Mouse (Mus musculus) 3134 (cell line): ENCODE data around the gene Samsn1.

Source experiments
- DNase-seq: peaks from one replicate; pipeline ENCODE4 v3.0.0-alpha.2; 2011; ENCODE audit warnings: low spot score; ENCODE audit not compliant: insufficient read length; ENCODE audit errors: extremely low read depth

Samsn1 gene

GRCm38 (mm10) chr16:75961036-75961435 lies 61.0 kb downstream of the Samsn1 start:
- no peak for DNase-seq

- no peak for DNase-seq
Observed at GRCm38 (mm10) chr16:75933357-75933756, 88.7 kb downstream of the Samsn1 start.

DNA sequence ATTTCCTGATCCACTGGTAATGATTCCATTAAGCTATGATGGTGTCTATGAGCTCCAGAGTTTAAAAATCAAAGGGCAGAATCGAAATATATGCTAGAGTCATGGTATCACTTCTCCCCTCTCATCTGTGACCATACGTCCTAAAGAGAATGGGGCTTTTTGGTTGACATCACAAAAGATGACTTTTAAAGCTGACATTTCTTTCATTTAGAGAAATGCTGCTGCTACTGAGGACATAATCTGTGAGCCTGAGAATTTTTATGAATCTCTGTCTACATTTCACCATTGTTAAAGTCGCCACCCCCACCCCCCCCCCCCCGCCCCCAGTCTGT lies 91.9 kb downstream of the Samsn1 start:
- DNase-seq = no peak

DNA sequence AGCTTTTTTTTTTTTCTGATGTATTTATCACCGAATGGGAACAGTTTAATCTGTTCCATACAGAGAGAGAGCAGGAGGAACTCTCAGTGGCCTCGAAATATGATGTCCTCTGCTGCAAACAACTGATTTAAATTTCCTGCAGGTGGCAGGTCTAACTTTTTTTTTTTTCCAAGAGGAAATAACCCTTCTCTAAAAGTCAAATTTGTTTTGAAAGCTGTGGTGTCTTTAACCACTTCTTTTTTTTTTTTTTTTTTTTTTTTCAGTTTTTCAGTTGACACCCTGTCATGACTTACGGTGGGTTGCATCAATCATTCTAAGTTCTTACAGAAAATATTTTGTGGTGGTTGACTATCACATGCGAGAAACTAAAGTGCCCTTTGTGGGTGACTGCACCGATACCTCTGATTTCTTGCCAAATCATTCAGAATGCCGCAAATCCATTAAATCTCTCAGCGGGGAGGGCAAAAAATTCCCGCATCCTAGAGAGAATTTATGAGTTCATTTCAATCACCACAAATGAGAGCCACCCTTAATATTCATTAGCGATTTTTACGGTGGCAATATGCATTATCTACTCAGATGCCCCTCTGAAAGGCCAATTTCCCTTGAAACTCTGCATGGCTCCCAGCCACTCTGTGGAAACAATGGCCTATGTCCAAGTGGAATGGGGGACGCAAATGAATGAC lies 92.4 kb downstream of the Samsn1 start:
- DNase-seq = no peak

DNA sequence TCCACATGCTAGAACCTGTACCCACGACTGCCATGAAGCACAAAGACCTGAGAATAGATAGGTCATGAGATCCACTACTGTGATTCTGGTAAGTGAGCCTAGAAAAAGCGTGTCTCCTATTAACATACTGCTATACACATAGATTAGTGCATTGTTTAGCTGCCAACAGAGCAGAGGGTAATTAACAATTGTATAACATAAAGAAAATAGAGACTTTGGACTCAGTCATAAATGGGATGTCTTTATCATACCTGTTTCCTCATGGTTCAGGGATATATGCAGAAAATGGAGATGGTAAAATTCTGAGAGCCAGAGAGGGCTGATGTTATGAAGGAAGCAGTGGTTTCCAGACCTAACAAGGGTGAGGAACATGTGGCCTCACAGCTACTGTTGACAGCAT lies 95.6 kb downstream of the Samsn1 start:
- no peak for DNase-seq

- DNase-seq = no peak
Observed at GRCm38 (mm10) chr16:75920870-75921269, 101.2 kb downstream of the Samsn1 start.

DNA sequence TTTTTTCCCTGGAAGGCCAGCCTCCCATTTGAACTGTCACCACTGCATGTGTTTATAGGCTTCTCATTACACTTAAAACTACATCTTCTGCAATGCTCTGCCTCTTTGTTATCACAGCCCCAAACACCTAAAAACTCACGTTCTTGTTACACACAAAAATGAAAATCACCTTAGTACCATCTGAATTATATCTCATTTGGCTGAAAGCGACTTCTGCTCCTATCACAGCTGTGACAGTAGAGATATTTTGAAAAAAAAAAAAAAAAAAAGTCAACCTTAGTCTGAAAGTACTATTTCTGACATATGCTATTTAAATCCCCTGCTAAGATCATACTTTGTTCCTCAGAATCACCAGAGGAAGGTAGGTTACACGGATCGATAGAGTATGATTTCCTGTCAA lies 102.8 kb downstream of the Samsn1 start:
- DNase-seq = no peak

DNA sequence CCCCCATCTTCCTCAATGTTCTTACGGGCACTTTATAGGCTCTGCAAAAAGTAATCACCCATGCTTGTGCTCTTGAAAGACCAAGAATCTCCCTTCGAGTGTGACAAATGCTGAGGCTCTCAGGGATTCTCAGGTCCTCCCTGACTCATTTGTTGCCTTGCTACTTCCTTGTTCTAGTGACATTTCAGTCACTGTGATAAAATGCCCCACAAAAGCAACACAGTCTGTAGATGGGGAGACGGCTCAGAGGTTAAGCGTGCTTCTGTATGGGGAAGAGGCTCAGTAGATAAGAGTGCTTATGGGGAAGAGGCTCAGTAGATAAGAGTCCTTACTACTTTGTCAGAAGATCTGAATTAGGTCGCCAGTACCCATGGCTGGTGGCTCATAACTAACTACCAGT lies 104.4 kb downstream of the Samsn1 start:
- no peak for DNase-seq

GRCm38 (mm10) chr16:75912051-75912450 lies 110.0 kb downstream of the Samsn1 start:
- DNase-seq = no peak

DNA sequence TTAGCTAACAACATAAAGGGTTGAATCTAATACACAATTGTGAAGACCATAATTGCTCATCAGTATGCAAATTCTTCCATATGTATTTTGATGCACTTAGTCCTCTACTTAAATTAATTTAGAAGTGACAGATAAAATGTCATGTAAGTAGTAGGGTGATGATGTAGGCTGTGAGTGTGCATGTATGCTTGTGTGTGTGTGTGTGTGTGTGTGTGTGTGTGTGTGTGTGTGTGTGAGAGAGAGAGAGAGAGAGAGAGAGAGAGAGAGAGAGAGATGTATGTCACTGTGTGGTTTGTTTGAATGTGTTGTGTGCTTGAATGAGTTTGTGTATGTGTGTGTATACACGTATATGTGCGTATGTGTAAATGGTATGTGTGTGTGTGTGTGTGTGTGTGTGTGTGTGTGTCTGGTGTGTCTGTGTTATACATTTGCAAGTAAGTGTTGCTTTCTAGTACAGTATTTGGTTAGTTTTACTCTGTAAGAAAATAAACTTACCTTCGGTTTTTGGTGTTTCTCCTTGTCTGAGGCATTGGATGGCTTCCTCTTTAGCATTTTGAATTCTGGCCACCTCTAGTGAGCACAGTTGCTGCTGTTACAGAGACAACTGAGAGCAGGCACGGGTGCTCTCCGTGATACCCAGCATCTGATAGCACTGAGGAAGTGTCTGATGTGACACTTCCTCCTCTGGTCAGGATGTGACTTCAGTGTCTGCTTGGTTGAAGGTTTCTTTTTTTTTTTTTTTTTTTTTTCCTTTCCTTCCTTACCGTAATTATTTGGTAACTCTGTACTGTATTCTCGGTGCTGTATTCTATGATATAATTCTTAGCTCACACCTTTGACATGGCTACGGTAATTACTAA lies 113.2 kb downstream of the Samsn1 start:
- no peak for DNase-seq

- no peak for DNase-seq
Observed at GRCm38 (mm10) chr16:75906790-75907189, 115.3 kb downstream of the Samsn1 start.

DNA sequence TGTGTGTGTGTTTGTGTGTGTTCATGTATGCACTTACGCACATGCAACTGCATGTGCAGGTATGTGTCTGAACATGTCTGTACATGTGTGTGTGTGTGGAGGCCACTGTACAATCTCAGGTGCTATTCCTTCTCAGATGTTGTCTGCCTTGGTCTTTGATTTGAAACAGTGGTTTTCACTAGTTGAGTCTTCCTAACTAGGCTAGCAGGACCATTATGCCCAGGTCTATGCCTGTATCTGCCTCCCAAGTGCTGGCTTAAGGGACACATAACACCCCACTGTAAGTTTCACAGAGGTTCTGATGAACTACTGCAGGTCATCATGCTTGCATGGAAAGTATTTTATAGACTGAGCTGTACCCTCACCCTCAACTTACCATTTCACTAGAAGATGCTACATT lies 115.8 kb downstream of the Samsn1 start:
- no peak for DNase-seq

GRCm38 (mm10) chr16:75905324-75905723 lies 116.8 kb downstream of the Samsn1 start:
- DNase-seq = no peak

GRCm38 (mm10) chr16:75904072-75904471 lies 118.0 kb downstream of the Samsn1 start:
- DNase-seq = no peak

DNA sequence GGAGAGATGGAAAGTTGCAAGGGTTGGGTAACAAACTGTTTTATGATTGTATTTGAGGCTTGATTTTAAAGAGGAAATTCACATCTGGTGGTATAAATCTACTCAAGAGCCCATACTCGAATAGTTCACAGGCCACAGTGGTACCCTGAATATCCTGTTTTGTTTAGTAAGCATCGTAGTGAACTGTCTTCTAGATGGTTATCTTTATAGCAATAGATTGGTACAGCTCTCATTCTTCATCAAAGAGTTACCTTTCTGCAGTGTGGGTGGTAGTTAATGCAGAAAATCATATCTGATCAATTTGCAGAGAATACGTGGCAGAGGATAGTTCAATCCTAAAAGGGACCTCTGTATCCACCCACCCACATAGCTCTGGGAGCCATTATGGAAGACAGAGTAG lies 119.1 kb downstream of the Samsn1 start:
- DNase-seq = no peak

DNA sequence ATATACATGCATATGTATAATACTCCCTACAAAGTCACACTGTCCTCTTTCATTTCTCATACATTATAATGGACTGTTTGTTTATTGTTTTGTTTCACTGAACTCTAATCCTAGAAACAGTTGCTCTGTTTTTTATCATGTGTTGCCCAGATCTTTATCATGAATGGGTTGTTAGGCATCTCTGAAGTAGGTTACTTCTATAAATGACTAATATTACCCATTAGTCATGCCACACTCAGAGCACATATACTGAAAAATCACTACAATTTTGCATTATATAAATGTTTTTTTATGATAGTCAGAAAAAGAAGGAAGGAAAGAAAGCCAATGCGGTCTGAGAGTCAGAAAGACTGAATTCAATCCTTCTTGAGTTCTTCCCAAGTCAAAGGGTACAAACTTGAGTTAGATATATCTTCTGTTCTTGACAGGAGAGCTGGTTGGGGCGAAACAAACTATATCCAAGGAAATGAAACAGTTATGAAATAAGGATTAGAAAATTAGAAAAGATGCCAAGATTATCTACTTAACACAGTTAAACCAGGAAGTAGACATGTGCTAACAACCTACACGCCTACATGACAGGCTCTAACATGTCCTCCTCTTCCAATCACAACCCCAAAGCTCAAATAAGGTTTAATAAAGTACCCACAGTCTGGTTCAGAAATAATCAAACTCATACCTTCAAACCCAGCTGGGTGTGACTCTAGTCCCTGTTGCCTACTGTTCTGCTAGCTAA lies 122.0 kb downstream of the Samsn1 start:
- no peak for DNase-seq

- no peak for DNase-seq
Observed at GRCm38 (mm10) chr16:75897828-75898367, 124.2 kb downstream of the Samsn1 start.

DNA sequence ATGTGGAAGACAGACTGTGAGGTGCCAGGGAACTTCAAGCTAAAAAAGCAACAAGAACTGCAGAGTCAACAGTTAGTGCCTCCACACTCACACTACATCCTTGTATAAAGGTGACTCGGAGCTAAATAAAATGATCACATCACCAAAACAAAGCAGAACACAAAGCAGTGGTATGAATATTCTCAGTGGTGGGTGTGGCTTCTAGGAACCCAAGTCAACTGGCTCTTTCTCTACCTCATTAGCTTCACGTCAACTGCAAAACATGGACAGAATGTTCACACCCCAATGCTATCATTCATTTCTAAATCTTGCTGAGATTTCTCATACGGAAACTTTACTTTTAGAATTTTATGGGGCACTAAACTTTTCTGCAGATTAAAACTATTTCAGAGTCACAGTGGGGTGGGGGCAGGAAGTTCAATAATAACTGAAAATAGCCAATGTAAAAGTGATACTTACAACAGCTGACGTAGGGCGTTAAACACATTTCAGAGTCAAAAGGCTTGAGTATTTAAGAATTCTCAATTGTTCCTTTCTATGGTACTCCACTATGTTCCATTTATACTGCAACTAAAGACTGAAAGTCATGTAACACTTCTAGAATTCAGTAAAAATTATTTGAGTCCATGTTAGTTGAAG lies 127.7 kb downstream of the Samsn1 start:
- DNase-seq = no peak

DNA sequence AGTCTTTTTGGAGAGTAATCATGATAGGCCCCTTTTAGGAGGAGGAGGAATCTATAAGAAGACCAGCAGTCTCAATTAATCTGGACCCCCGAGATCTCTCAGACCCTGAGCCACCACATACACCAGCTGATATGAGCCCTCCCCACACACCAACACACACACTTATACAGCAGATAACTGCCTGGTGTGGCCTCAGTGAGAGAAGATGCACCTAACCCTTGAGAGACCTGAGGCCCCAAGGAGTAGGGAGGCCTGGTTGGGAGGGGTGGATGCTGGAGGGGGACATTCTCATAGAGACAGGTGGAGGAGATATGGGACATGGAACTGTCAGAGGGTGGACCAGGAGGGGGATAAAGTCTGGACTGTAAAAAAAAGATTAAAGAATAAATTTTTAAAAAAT lies 128.6 kb downstream of the Samsn1 start:
- no peak for DNase-seq

- no peak for DNase-seq
Observed at GRCm38 (mm10) chr16:75889081-75889646, 132.9 kb downstream of the Samsn1 start.

DNA sequence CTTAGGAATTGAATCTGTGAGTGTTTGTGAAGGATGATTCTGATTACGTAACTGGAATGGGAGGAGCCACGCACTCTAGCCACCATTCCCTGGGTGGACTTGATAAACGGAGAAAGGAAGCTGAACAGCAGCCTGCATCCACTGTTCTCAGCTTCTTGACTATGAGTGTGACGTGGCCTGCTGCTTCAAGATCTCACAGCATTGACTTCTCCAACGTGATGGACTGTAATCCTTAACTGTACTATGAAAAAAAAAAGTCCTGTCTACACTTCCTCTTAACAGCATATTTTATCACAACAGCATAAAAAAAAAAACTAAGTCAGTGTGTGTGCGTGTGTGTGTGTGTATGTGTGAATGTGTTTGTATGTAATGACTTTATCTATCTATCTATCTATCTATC lies 134.9 kb downstream of the Samsn1 start:
- no peak for DNase-seq
